Mouse (Mus musculus) cortical plate, adult 2 months (tissue): Measurements from ENCODE around the gene Rho. TPM values are rescaled to one million over a fixed set of nuclear protein-coding genes. Genes with fewer than 3 reads are reported as not detected.

Experiments
- H3K27ac ChIP-seq: fragments of 200-500 bp; 2 replicates; pipeline ENCODE4 v1.5.1; 2012; ENCODE audit warnings: low read length, control low read depth, inconsistent platforms; ENCODE audit not compliant: insufficient read depth
- H3K4me1 ChIP-seq: fragments of 200-500 bp; 2 replicates; pipeline ENCODE4 v1.6.1; 2011; ENCODE audit warnings: low read length; ENCODE audit not compliant: control insufficient read depth, insufficient read depth
- H3K4me3 ChIP-seq: fragments of 200-500 bp; 2 replicates; pipeline ENCODE4 v1.5.1; 2011; ENCODE audit warnings: mild to moderate bottlenecking, low read length, control low read depth; ENCODE audit not compliant: insufficient read depth
- CTCF ChIP-seq: fragments of 200-500 bp; IDR thresholded peaks from 2 replicates; pipeline ENCODE4 v1.5.1; 2011; ENCODE audit warnings: mild to moderate bottlenecking, control low read depth, low read length; ENCODE audit not compliant: insufficient read depth; ENCODE audit errors: extremely low read depth
- POLR2A ChIP-seq: fragments of 200-500 bp; IDR thresholded peaks from 2 replicates; pipeline ENCODE4 v1.6.1; 2011; ENCODE audit warnings: mild to moderate bottlenecking, low read length, control low read depth; ENCODE audit not compliant: insufficient read depth; ENCODE audit errors: extremely low read depth
- polyA plus RNA-seq: library from polyadenylated mRNA; depleted of rRNA; stranded (reverse); fragments of >200 nt; gene quantifications from 2 replicates; pipeline ENCODE4 v1.2.3, GENCODE M21; 2012; rRNA removed

The Rho gene
- 0.84 and 0.91 TPM in 2 replicates for polyA plus RNA-seq

GRCm38 (mm10) chr6:115931639-115932038 is at the start of gene Rho:
TSS of gene Rho (plus strand) at chr6:115931748.
- Histone ChIP-seq H3K4me1 (no peaks in the 10 kb centered on the region; the same call in 1 of the 2 replicates), H3K27ac (no peak within 1 kb of the TSS), H3K4me3 (no peak within 1 kb of the TSS)
- TF ChIP-seq CTCF (no peak), POLR2A (no peak)

GRCm38 (mm10) chr6:115884018-115884417 is 47.5 kb upstream of the Rho start:
- no peak overlapping the region for H3K4me3 ChIP-seq
- H3K4me1 ChIP-seq = peaks cover 2% of the 10 kb centered on the region
- H3K27ac ChIP-seq = no peak overlapping the region
- TF ChIP-seq POLR2A = no peak
- TF ChIP-seq CTCF = no peak

- TF ChIP-seq POLR2A (no peak), CTCF (no peak)
- Histone ChIP-seq H3K4me1 (peaks cover 12% of the 10 kb centered on the region), H3K27ac (no peak overlapping the region), H3K4me3 (no peak overlapping the region)
Measured at GRCm38 (mm10) chr6:115886894-115887293, 44.7 kb upstream of the Rho start.

GRCm38 (mm10) chr6:115888296-115888695 is 43.3 kb upstream of the Rho start:
- peaks cover 16% of the 10 kb centered on the region for H3K4me1 ChIP-seq
- peak; percentile 48 for TF ChIP-seq CTCF
- TF ChIP-seq POLR2A = no peak
- H3K27ac ChIP-seq = no peak overlapping the region
- H3K4me3 ChIP-seq = no peak overlapping the region

GRCm38 (mm10) chr6:115890601-115891000 is 40.9 kb upstream of the Rho start:
- H3K27ac ChIP-seq = peak overlapping the region; percentile 33
- no peak for TF ChIP-seq POLR2A
- TF ChIP-seq CTCF = no peak
- H3K4me3 ChIP-seq = no peak overlapping the region
- peaks cover 16% of the 10 kb centered on the region for H3K4me1 ChIP-seq

GRCm38 (mm10) chr6:115891061-115891460 is 40.5 kb upstream of the Rho start:
- TF ChIP-seq POLR2A (no peak), CTCF (no peak)
- Histone ChIP-seq H3K27ac (peak overlapping the region; percentile 81), H3K4me1 (peaks cover 14% of the 10 kb centered on the region), H3K4me3 (no peak overlapping the region)

- Histone ChIP-seq H3K4me3 (no peak overlapping the region), H3K27ac (peak overlapping the region; percentile 81), H3K4me1 (peaks cover 15% of the 10 kb centered on the region)
- TF ChIP-seq CTCF (no peak), POLR2A (no peak)
Measured at GRCm38 (mm10) chr6:115891497-115892061, 40.0 kb upstream of the Rho start.

- Histone ChIP-seq H3K27ac (peak overlapping the region; percentile 81), H3K4me3 (no peak overlapping the region), H3K4me1 (peaks cover 17% of the 10 kb centered on the region)
- TF ChIP-seq POLR2A (no peak), CTCF (no peak)
Measured at GRCm38 (mm10) chr6:115892363-115892762, 39.2 kb upstream of the Rho start.

GRCm38 (mm10) chr6:115896346-115896745 is 35.2 kb upstream of the Rho start:
- TF ChIP-seq POLR2A = no peak
- no peak for TF ChIP-seq CTCF
- H3K4me3 ChIP-seq = no peak overlapping the region
- peaks cover 12% of the 10 kb centered on the region for H3K4me1 ChIP-seq
- H3K27ac ChIP-seq = no peak overlapping the region

GRCm38 (mm10) chr6:115897117-115897516 is 34.4 kb upstream of the Rho start:
- H3K4me3 ChIP-seq = no peak overlapping the region
- peaks cover 11% of the 10 kb centered on the region; the same call in 1 of the 2 replicates for H3K4me1 ChIP-seq
- no peak overlapping the region for H3K27ac ChIP-seq
- TF ChIP-seq POLR2A (no peak), CTCF (no peak)
